Mouse (Mus musculus) activated CD4-positive, CD25-positive, alpha-beta regulatory T cell, adult 4 months (primary cell): ENCODE measurements around the gene Psma5. TPM values are rescaled to one million over a fixed set of nuclear protein-coding genes. Genes with fewer than 3 reads are reported as not detected.
A peak's percentile ranks its signal among the peaks of the same experiment; 100 is the strongest.
"Not testable (repeated sequence)": the region's sequence is repeated elsewhere in the genome, so short reads cannot be mapped to it uniquely, and the experiment has no call there.

ENCODE experiments used
- ATAC-seq: one replicate; pipeline ENCODE4 v1.8.0; 2017
- polyA plus RNA-seq, 2 experiments: library from polyadenylated mRNA; unstranded; fragments of 100-300 nt; shearing (Covaris generic); gene quantifications; one replicate each; pipeline ENCODE4 v1.2.1; 2017

The Psma5 gene
- polyA plus RNA-seq: 100 to 1,000 TPM; 196 to 245 TPM

GRCm38 (mm10) chr3:108256719-108257637 is at the start of gene Psma5:
TSS of gene Psma5 (plus strand) at chr3:108256926.
- peak; percentile 100 for ATAC-seq

- no peak for ATAC-seq
These were observed 47.7 kb upstream of the Psma5 start for GRCm38 (mm10) chr3:108209001-108209400.

GRCm38 (mm10) chr3:108209536-108209935 is 47.2 kb upstream of the Psma5 start:
- no peak for ATAC-seq

GRCm38 (mm10) chr3:108209946-108210770 is 46.6 kb upstream of the Psma5 start:
- peak; percentile 92 for ATAC-seq

GRCm38 (mm10) chr3:108210771-108211139 is 46.0 kb upstream of the Psma5 start, which contains the start of gene Atxn7l2:
TSS of gene Atxn7l2 (minus strand) at chr3:108210934.
- peak; percentile 90 for ATAC-seq

- ATAC-seq: no peak
These were observed 44.9 kb upstream of the Psma5 start for GRCm38 (mm10) chr3:108211845-108212244.

DNA sequence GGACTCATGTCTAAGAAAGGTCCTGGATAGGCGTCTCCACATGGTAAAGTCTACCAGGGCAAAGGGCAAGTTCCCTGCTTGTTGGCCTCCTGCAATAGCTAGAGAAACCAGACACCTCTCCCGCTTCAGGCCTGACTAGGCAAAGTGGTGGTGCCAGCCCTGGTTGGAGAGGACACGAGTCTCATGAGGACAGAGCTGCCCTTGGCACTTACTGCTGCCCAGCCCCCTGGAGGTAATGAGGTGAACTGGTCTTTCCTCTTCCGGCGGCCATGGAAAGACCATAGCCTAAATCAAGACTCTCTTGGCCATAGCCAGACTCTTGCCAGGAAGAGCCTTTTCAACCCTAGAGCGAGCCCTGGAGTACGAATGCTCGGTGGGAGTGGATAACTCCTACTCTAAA is 44.3 kb upstream of the Psma5 start:
- no peak for ATAC-seq

DNA sequence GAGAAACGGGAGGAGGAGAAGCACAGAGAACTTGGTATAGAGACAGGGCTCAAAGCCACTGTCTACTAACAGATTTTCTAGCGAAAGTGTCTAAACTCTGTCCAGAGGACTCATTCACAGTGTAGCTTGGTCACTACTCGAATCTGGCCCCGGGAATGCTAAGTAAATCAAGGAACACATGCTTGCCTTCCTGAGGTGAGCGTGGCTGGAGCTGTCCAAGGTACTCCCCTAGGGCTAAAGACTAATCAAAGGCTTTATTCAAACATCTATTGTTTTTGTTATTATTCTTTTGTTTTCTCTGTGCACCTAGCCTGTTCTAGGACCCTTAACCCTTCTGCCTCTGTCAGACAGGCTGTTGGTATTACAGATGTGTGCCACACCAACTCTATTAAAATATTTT is 42.0 kb upstream of the Psma5 start:
- no peak for ATAC-seq

- ATAC-seq: no peak
These were observed 36.1 kb upstream of the Psma5 start for GRCm38 (mm10) chr3:108220661-108221060.

DNA sequence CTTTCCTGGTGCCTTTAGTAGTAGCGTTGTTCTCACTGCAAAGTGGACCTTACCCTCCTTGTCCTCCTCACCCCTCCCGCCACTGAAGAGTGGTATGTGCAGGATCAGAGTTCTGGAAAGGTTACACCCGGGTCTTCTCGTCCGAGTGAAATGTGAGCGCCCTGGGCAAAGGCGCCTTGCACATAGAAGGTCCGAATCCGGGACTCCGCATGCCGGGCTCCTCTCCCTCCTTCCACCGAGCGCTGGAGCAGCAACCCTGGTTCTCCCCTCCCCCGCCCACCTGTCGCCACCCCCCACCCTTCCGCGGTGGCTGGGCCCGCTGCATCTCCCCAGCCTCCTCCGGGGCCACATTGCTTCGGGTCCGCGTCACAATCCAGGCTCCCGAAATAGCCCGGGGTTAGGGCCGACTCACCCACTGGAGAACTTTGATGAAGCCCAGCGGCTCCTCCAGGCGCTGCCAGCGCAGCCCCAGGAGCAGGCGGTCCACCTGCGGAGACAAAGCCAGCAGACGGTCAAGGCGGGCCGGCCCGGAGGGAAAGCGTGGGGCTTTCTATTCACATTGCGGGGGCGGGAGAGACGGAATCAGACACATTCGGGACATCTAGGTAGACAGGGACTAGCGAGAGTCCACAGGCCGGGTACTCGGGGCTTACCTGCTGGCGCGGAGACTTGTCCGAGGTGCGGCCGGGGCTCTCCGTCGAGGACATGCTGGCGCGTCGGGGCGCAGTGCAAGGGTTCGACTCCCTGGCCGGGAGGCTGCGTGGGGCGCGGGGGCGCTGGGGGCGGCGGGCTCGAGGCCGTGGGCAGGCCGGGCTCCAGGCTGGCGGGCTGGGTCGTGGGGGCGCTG is 30.8 kb upstream of the Psma5 start:
- no peak for ATAC-seq

DNA sequence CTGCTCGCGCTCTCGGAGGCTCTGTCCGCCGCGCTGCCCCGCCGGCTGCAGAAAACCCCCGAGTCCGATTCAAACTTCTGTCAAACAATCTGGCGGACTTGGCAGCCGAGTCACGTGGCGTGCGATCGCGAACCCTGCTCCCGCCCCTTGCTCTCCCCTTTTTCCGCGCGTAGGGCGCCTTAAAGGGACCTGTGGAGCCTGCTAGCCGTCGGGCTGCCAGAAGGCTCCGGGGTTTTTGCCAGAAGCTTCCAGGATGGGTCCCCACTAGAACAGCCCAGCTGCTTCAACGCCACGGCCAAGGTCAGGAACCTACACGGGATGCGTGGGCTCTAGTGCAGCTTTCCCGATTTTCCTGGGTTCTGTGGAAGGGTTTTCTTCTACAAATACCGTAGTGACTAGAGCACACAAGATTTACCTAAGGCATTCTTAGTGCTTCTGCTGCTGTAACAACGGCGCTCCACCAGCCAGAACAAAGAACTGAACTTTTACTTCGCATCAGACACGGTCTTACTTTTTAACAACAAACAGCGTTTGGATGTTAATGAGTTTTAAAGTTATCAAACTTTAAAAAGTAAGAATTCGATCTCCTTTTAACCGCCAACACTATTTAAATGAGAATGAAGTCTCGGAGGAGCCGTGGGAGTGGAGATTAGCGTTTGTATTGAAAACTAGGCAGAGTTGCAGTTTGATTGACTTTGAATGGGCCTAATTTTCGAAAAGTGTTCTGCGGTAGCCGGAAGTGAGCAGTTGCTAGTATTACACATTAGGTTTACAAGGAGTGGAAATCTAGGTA is 30.0 kb upstream of the Psma5 start, which contains the start of gene Sypl2:
Sypl2 (minus strand) TSS at position 91 of the 793 bp plus-strand sequence.
- ATAC-seq: peak; percentile 43

- no peak for ATAC-seq
These were observed 29.2 kb upstream of the Psma5 start for GRCm38 (mm10) chr3:108227521-108227920.

- ATAC-seq: no peak
These were observed 25.1 kb upstream of the Psma5 start for GRCm38 (mm10) chr3:108231646-108232045.

- not testable (repeated sequence) for ATAC-seq
These were observed 19.1 kb upstream of the Psma5 start for GRCm38 (mm10) chr3:108237474-108238102.

DNA sequence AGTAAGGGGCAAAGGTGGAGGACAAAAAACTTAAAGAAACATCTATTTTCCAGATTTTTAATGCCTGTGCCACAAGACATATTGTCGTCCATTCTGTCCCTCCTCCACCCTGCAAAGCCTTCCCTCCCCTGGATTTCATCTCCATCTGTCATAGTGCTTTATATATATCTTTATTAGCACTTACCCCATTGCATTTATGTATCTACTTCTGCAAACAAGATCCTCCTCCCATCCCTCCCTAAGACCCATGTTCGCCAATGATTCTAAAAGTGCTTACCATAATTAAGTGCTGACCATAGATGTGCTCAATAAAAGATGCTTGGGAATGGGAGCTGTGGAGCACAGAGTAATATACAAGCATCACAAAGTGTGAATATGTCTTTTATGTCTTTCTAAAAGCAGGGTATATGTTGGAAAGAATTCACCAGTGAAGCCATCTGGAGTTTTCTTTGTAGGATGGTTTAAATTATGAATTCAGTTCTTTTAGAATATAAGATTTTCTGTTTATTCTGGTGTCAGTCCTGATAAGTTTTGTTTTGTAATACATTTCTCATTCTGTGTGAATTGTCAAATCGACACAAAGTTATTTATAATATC is 15.4 kb upstream of the Psma5 start:
- no peak for ATAC-seq

DNA sequence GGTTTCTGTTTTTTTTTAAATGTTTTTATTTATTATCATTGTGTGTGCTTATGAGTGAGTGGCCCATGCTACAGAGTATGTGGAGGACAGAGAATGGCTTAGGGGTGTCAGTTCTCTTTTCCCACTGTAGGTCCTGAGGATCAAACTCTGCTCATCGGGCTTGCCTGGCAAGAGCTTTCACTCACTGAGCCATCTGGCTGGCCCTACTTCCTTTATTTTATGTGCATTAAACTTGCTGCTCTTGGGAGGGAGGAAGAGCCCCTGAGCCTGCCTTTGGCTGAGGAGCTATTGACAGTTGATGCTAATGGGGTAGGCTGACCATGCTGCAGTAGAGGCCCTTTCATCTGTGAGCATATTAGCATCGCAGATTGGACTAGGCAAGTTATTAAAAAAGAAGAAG is 9.9 kb upstream of the Psma5 start:
- no peak for ATAC-seq

GRCm38 (mm10) chr3:108257831-108258500 is 1.2 kb downstream of the Psma5 start:
- ATAC-seq: no peak

- no peak for ATAC-seq
These were observed 2.6 kb downstream of the Psma5 start for GRCm38 (mm10) chr3:108259319-108259718.

GRCm38 (mm10) chr3:108279495-108279894 is 22.8 kb downstream of the Psma5 start:
- not testable (repeated sequence) for ATAC-seq
